Mouse (Mus musculus) c-Kit-positive CD71-negative TER-119-negative erythroid progenitor cells, embryonic 14.5 days (primary cell): ENCODE data around the gene Qars.

Experiments
- DNase-seq: peaks from one replicate; pipeline ENCODE4 v3.0.0-alpha.2; 2013; ENCODE audit warnings: low read depth

The Qars gene

GRCm38 (mm10) chr9:108540846-108541245, 33.3 kb downstream of the Qars start:
- DNase-seq = no peak

DNA sequence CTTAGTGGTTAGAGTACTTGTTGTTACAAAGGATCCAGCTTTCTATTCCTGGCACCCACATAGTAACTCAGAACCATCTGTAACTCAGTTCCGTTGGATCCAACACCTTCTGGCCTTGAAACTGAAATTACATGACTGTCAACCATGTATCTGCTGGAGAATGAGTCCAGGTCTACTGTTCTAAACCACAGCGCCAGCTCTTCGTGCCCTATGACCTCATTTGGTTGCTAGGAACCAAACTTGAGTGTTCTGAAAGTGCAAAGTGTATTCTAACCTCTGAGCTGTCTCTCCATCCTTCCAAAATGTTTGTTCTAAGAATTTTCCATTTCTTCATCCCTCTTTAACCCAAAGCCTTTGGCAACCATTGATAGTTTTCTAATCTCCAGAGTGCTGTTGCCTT, 38.5 kb downstream of the Qars start:
- no peak for DNase-seq

DNA sequence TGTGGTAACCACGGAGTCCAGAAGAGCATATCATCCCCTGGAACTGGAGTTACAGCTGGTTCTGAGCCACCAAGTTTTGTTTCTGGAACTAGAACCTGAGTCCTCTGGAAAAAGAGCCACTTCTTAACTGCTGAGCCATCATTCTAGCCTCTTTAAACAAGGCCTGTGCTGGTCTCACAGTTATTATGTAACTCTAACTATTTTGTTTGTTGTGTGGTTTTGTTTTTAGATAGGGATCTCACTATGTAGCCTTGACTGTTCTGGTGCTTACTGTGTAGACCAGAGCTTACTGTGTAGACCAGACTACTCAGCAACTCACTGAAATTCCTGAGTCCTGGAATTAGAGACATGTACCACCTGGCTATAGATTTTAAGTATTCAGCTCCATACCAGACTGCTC, 39.4 kb downstream of the Qars start:
- DNase-seq = no peak

DNA sequence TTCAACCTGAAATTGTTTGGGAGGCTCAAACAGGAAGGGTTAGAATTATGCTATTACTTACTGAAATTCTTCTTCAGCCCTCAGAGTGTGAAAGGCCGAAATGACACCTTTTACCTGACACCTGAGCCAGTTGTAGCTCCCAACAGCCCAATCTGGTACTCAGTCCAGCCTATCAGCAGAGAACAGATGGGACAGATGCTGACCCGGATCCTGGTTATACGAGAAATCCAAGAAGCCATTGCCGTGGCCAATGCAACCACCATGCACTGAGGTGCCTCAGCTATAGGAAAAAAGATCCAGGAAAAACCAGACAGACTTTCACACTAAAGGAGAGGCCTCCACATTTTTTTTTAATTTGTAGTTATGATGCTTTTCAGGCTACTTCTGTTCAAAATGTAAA, 51.7 kb downstream of the Qars start:
- no peak for DNase-seq

GRCm38 (mm10) chr9:108560227-108560841, 52.8 kb downstream of the Qars start, which contains the start of gene Impdh2:
TSS of gene Impdh2 (plus strand) at chr9:108560286.
- DNase-seq = peak; percentile 97

GRCm38 (mm10) chr9:108563671-108564070, 56.2 kb downstream of the Qars start:
- no peak for DNase-seq

DNA sequence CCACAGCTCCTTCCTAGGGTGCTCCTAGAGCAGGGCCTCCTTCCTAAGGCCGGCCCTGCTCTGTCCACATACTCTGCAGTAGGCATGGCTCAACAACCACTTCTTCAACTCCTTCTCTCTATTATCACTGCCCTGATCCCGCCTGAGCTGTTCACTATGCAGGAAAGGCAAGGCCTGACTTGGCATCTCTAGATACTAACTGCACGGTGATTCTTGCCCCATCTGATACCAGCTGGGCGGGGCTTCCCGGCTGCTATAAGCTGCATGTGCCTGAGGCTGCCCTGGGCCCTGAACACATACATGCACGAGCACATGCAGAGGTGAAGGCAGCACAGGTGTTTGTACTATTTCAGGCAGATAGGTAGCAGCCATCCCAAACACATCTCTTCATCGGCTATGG, 56.6 kb downstream of the Qars start:
- DNase-seq = no peak
